Mouse (Mus musculus): ENCODE data around the gene Cntn5.

Gene Cntn5

GRCm38 (mm10) chr9:10904616-10905363 is at the start of gene Cntn5:
TSS of gene Cntn5 (minus strand) at chr9:10904775.
- DNase-seq, result no peak

DNA sequence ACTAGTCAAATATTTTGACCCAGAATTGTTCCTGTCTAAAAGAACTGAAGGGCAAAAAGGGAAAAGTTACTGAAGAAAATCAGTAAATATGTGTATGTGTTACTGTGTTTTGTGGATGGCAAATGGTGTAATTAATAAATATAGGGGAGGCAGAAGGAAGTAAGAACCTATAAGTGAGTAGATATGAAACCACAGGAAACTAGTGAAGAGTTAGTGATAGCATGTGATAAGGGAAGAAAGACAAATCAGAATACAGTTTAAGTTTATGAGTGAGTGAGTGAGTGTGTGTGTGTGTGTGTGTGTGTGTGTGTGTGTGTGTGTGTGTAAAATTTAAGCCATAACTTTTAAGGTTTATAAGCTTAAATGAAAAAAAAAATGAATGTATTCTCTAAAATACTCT is 45.9 kb upstream of the Cntn5 start:
- no peak for DNase-seq

DNA sequence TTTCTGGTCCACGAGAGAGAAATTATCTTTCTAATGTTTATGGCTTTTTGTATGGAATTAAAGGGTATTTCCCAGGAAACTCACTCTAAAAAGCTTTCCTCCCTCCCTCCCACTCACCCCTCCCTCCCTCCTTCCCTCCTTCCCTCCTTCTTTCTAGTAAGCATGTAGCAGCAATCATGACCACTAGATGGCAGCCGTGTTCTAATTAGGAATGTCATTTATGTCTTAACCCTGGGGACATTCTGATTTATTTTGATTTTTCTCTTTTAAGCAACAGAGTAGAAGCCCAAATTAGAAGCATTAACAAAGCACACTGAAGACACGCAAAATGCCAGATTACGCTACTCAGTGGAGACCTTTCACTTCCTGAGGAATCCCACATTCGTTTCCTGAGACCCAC is 5.0 kb upstream of the Cntn5 start:
- DNase-seq, result peak; percentile 50

GRCm38 (mm10) chr9:10905696-10906095 is 1.1 kb upstream of the Cntn5 start:
- DNase-seq, result no peak

GRCm38 (mm10) chr9:10879758-10880157 is 24.8 kb downstream of the Cntn5 start:
- DNase-seq, result no peak

DNA sequence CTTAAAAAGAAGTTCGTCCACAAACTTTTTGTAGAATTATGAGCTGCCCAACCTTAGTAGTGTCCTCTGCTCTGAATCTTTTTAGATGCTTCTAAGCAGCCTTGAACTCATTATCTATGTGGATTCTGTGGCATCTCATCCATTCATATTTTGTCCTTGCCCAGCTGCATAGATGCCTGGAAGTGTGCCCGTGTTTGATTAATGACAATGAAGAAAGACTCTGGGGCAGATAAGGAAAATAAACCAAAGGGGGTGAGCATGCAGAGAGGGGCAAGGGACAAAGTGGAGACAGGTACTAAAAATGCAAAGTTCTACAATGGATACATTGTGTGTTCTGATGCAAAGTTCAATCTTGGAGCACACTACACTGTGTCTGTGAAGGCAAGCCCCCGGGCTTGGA is 30.7 kb downstream of the Cntn5 start:
- DNase-seq, result no peak

DNA sequence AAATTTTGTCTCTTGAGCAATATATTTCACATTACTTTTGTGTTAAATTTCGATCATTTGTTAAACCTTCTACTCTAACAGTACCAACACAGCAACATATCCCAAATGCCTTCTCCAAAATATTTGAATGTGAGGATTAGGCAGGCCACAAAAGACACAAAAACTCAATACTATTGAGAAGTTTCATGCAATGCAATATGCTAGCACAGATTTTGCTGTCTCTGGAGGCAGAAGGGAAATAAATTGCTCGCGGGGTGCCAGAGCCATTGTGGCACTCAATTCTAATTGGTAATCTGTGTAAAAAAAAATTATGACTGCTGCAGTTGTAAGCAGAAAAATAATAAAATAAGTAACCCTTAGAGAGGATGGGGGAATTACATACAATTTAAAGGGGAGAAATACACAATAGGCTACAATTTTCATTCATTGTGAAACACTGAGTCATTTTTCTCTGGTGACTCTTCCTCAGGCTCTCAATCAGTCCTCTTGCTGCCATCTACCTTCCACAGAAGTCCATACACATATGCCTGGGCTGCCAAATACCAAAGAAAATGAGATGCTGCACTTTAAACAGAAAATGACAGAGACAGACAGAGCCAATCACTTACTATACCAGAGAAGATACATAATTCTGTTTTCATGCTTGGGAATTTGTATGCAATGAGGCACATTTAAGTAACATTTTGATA is 48.2 kb downstream of the Cntn5 start:
- DNase-seq, result no peak

DNA sequence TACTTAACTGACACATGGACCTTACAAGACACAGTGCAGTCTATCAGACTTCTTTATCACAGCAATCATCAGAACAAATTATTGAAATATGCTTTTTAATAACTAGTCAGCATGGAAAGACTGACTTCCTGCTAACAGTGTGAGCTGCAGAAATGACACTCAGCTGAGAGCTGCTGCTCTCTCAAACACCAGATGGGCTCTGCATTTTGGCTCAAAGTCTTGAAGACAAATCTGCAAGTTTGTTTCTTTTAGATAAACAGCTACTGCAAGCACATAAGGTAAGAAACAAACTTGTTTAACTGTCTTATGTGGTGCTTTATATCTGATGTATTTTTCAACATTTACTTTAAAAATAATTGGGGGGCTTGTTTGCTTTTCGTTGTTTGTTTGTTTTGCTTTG is 87.9 kb downstream of the Cntn5 start:
- no peak for DNase-seq

GRCm38 (mm10) chr9:10797158-10797557 is 107.4 kb downstream of the Cntn5 start:
- no peak for DNase-seq

GRCm38 (mm10) chr9:10795102-10795501 is 109.5 kb downstream of the Cntn5 start:
- no peak for DNase-seq

GRCm38 (mm10) chr9:10731878-10732277 is 172.7 kb downstream of the Cntn5 start:
- DNase-seq, result no peak

DNA sequence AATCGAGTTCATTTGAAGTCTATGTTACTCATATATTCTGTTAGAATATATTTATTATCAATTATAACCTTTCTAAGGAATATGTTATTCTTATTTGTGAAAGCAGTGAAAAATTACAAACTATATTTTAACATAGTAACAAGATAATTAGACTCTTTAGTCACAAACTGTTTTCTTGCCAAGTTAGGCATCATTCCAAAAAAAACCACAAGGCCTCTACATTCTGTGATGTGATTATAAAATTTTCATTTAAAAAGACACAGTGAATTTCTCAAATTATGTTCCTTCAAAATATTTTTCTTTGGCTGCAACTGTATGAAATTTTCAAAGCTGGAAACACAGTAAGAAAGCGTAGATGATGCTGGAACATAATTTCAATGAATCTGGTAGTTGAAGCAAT is 180.4 kb downstream of the Cntn5 start:
- DNase-seq, result no peak

GRCm38 (mm10) chr9:10722121-10722520 is 182.5 kb downstream of the Cntn5 start:
- no peak for DNase-seq

DNA sequence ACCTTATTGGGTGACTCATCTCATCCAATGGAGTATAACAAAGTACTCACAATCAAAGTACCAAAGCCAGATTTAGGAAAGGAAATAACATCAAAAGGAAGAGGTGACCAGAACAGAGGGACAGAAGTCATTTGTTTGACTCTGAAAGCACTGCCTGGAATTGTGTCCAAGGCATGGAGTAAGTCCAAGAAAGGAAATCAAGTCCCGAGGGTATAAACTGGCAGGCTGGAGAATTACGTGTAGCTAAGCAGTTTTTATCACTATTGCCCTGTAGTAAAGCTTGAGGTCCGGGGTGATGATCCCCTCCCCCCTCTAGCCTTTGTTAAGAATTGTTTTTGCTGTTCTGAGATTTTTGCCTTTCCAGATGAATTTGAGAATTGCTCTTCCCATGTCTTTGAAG is 185.6 kb downstream of the Cntn5 start:
- no peak for DNase-seq

- no peak for DNase-seq
Measured at GRCm38 (mm10) chr9:10713641-10714040, 190.9 kb downstream of the Cntn5 start.

DNA sequence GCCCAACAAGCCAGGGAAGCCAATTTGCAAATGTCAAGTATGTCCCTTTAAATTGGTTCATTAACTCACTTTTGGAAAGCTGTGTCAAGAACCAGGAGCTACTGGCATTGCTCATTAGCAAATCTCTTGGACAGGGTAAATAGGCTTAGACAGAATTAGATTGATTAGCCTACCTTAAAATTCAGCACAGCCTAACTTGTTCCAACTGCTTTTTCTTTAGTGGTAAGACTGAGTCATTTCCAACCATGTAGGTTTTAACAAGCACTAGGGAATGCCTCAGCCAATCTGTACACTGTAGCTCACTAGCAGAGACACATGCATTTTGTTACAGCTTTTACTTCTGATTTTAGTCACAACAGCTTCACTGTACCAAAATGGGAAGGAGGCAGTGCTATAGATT is 222.9 kb downstream of the Cntn5 start:
- no peak for DNase-seq

GRCm38 (mm10) chr9:10681181-10681580 is 223.4 kb downstream of the Cntn5 start:
- no peak for DNase-seq

DNA sequence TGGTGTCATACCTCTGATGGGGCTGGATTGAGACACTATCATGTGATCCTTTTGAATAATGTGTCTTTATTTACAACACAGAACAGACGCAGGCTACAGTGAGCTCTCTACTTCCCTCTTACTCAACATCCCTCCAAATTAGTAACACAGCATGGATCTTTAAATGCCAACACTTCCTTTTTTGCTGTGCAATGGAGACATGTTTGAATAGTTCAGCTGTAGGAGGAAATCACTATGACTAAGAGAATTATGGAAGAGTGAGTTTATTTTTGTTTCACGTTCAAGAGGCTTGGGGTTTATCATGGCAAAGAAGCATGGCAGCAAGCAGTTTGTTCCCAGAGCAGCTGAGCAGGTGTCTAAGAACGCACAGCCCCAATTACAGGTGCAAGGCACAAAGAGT is 235.9 kb downstream of the Cntn5 start:
- no peak for DNase-seq

DNA sequence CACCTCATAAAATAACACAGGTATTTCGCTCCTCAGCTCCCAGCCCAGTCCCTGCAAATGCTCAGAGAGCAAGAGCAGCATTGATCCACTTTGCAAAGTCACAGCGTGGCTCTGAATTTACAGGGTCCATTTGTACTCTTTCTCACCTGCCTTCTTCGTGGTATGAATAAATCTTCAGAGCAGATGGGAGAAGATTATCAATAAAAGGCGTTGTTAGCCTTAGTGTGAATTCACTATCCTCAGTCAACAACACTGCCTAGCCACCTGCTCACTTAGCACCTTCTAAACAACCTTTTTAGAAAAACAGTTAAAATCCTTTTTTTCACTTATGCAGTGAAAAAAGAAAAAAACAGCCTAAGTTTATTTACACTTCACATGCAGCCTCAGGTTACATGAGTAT is 237.1 kb downstream of the Cntn5 start:
- DNase-seq, result no peak

DNA sequence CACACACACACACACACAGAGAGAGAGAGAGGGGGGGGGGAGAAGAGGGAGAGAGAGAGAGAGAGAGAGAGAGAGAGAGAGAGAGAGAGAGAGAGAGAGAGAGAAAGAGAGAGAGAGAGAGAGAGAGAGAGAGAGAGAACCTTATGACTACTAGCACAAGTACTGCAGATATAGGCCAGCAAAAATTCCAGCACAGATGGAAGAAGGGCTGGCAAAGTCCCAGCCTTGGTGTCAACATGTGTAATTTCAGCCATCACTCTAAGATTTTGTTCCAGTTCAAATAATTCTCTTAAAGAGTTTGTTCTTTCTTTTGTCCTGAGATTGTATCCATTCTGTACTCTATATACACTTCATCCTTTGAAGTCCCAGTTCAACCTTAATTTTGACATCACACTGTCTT is 238.8 kb downstream of the Cntn5 start:
- DNase-seq, result no peak

- no peak for DNase-seq
Measured at GRCm38 (mm10) chr9:10663101-10663500, 241.5 kb downstream of the Cntn5 start.

- no peak for DNase-seq
Measured at GRCm38 (mm10) chr9:10659478-10659877, 245.1 kb downstream of the Cntn5 start.

DNA sequence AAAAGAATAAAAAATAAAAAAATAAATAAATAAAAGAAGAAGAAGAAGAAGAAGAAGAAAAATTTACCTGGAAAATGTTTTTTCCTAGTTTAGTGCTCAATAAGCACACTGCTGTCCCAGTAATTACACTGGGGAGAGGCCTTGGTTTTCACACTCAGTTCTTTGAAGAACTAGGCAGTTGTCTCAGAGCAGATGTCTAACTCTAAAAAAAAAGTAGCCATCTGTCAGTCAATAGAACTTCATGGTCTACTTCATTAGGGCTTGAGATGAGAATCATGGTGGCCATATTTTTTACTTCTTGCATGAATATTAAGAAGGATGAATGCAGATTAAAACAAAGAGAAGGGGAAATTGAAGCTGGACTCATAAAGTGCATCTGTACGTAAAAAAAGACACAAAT is 246.5 kb downstream of the Cntn5 start:
- no peak for DNase-seq

GRCm38 (mm10) chr9:10657144-10657748 is 247.3 kb downstream of the Cntn5 start:
- no peak for DNase-seq
